Mouse (Mus musculus): ENCODE measurements around the gene 2410004B18Rik. TPM values are rescaled to one million over a fixed set of nuclear protein-coding genes. Genes with fewer than 3 reads are reported as not detected.

Gene 2410004B18Rik
- polyA plus RNA-seq, 1 experiment, result 39.9 TPM

GRCm38 (mm10) chr3:145925506-145925905 lies 12.3 kb upstream of the 2410004B18Rik start:
- DNase-seq (ENCODE audit: extremely low spot score in 1 of 2, low spot score in 1 of 2), result no peak

- DNase-seq (ENCODE audit: extremely low spot score in 1 of 2, low spot score in 1 of 2), result no peak
Measured at GRCm38 (mm10) chr3:145929525-145930400, 8.1 kb upstream of the 2410004B18Rik start.

- no peak for DNase-seq (ENCODE audit: extremely low spot score in 1 of 2, low spot score in 1 of 2)
Measured at GRCm38 (mm10) chr3:145933845-145934244, 4.0 kb upstream of the 2410004B18Rik start.

GRCm38 (mm10) chr3:145938405-145939349 lies 863 bp downstream of the 2410004B18Rik start:
- DNase-seq (ENCODE audit: extremely low spot score in 1 of 2, low spot score in 1 of 2), result no peak

GRCm38 (mm10) chr3:145939402-145939801 lies 1.6 kb downstream of the 2410004B18Rik start:
- DNase-seq (ENCODE audit: extremely low spot score in 1 of 2, low spot score in 1 of 2), result no peak

DNA sequence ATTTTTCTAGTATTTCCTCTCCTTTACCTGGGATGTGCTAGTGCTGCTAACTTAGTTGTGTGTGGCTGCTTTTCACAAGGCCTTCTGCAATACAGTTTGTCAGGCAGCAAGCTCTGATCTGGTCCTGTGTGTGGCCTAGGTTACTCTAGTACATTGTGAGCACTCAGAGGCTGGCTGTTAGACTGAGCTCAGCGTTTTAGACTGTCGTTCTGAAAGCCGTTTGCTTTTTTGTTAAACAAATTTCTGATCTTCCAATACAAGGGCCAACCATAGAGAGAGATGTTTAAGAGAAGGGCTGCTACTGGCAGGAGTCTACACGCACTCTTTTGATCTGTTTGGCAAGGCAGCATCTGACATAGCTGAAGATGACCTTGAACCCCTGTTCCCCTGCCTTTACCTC lies 2.2 kb downstream of the 2410004B18Rik start:
- no peak for DNase-seq (ENCODE audit: extremely low spot score in 1 of 2, low spot score in 1 of 2)

DNA sequence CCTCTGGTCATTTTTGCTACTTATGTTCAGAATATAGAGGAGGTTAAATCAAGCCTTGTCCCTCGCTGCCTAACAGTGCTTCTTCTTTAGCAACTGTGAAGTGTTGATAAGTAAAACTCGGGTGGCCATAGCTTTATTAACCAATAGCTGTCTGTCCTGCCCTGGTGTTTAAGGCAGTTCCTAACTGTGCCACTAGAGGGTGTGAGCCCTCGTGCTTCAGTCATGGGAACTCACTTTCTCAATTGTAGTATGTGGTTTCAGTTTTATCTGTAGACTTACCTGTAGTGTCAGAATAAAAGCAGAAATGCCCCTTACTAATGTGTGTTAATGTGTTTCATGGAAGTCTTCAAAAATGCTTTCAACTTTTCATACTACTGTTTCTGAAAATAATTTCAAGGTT lies 4.2 kb downstream of the 2410004B18Rik start:
- DNase-seq (ENCODE audit: extremely low spot score in 1 of 2, low spot score in 1 of 2), result peak in 1 of 2 experiments; percentile 82

GRCm38 (mm10) chr3:145944348-145944747 lies 6.5 kb downstream of the 2410004B18Rik start:
- DNase-seq (ENCODE audit: extremely low spot score in 1 of 2, low spot score in 1 of 2), result no peak

GRCm38 (mm10) chr3:145945904-145946303 lies 8.1 kb downstream of the 2410004B18Rik start:
- DNase-seq (ENCODE audit: extremely low spot score in 1 of 2, low spot score in 1 of 2), result no peak

DNA sequence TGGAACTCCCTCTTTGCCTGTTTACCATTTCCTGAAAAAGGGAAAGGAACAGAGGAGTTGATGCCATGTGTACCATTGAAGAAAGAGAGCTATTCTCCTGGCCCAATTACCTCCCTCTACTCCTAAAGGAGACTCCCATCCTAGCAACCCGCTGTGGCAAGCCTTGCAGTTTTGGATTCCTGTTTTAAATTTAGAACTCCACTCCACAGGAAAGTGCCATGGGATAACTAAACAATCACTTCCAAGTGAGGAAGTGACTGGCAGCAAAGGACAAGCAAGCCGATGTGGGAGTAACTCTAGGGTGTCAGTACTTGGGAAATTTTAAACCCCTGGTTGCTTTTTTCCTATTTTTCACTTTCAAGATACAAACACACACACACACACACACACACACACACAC lies 8.8 kb downstream of the 2410004B18Rik start:
- no peak for DNase-seq (ENCODE audit: extremely low spot score in 1 of 2, low spot score in 1 of 2)

DNA sequence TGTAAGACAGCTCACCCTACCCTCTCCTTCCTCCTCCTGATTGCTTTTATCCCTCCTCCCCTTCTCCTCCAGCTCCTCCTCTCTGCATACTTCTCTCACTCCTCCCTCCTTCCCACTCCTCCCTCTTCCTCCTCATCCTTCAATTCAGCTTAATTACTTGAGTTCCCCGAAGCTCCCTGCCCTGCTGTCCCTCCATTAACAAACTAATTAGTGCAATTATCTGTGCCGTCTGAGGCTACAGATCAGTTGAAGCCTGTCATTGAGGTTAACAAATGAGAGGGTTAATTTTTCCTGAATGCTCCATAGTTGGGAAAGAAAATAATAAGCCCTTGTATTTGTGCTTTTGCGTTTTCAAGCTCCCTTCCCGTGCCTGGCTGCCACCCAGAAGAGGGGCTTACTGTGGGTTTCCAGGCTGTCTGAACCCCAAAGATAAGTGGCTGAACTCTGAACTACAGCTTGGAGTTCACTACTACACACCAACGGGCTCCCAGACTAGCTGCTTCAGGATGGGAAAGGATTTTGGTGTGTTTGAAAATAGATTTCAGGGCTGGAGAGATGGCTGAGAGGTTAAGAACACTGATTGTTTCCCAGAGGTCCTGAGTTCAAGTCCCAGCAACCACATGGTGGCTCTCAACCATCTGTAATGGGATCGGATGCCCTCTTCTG lies 9.9 kb downstream of the 2410004B18Rik start:
- no peak for DNase-seq (ENCODE audit: extremely low spot score in 1 of 2, low spot score in 1 of 2)

- peak; percentile 38 to 79 for DNase-seq (ENCODE audit: extremely low spot score in 1 of 2, low spot score in 1 of 2)
Measured at GRCm38 (mm10) chr3:145950034-145950814, 12.4 kb downstream of the 2410004B18Rik start.

DNA sequence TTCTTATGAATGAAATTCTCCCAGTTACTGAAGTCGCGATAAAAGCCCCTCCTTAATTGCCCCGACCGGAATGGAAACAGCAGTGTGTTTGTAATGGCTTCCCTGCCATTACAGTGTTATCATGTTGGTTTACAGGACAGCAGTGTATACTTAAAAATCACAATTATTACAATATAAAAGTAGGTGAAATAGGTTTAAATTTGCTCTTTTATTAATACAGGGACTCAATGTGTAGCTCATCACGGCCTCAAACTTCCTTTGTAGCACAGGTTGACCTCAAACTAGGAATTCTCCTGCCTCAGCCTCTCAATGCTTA lies 13.0 kb downstream of the 2410004B18Rik start:
- DNase-seq (ENCODE audit: extremely low spot score in 1 of 2, low spot score in 1 of 2), result no peak

- no peak for DNase-seq (ENCODE audit: extremely low spot score in 1 of 2, low spot score in 1 of 2)
Measured at GRCm38 (mm10) chr3:145951287-145952165, 13.7 kb downstream of the 2410004B18Rik start.

DNA sequence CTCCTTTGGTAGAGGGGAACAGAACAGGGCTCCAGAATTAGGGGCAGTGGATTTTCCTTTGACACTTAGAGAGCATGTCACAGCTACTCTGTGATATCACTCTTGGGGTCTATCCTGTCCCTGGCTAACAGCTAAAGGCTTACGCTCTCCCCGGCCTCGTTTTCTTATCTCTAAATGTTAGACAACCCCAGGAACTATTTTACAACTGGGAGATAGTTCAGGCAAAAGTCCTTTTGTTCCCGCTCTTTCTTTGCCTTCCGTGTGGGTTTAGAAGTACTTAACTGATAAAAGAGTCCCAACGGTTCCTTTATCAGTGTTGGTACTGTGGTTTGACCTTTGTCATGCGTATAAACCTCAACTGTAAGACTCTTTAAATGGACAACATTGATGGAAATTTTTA lies 15.1 kb downstream of the 2410004B18Rik start:
- DNase-seq (ENCODE audit: extremely low spot score in 1 of 2, low spot score in 1 of 2), result no peak

DNA sequence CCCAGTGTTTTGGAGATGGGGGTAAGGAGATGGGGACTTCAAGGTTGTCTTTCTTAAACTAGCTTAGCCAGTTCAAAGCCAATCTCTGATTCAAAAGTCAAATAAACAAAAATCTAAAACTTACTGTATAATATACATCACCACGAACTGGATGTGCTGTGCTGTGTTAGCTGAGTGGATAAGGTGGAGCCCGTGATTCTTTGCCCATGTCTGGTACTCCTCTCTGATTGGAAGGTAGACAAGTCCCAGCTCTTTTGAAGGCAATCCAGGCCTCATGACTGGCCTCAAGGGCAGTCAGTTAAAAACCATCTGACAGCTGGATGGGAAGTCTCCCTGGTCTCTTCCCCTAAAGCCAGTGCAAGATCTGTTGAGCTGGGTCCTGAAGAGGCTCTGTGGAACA lies 15.6 kb downstream of the 2410004B18Rik start:
- no peak for DNase-seq (ENCODE audit: extremely low spot score in 1 of 2, low spot score in 1 of 2)

DNA sequence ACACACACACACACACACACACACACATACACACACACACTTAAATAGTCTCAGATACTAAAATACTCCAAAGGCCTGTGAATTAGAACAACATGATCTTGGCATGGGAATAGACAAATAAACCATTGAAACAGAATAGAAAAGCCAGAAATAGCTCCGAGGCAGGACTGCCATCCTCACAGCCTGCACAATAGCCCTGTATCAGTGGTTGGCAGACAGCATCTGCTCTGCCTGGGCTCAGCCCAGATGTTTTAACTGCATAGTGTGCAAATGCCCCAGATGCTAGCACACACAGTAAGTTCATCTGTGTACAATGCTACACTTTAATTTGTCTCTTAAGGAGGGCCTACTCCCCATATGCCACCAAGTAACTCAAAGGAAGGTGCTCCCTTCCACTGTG lies 22.0 kb downstream of the 2410004B18Rik start:
- no peak for DNase-seq (ENCODE audit: extremely low spot score in 1 of 2, low spot score in 1 of 2)

DNA sequence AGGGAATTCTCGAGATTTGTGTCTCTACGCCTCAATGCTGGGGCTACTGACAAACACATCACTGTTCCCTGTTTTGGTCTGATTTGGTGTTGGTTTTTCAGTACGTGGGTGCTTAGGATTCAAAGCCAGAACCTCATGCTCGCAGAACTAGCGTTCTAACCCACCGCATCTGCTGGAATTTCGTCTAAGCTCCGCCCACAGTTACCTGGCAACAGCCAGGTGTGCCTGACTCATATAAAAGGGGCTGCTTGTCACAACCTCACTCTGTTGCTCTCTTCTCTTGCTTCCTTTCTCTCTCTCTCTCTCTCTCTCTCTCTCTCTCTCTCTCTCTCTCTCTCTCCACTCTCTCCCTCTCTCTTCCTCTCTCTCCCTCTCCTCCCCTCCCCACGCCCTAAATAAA lies 24.6 kb downstream of the 2410004B18Rik start:
- DNase-seq (ENCODE audit: extremely low spot score in 1 of 2, low spot score in 1 of 2), result no peak
